8 mouse cellular contexts compared by ENCODE assay signal in the genomic region with DNA sequence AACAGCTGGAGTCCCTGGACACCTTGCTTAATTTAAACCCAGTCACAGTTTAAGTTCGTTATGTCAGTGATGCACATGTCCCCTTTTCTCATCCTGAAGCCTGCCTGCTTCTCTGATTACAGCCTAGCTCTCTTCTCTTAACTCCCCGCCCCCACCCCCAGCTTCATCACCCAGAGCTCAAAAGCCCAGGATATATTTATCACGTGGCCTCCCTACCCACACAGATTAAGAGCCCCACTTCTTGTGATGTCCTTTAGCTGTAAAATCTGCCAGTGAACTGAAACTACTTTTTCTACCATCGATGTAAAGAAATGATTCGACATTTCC. TPM values are rescaled to one million over a fixed set of nuclear protein-coding genes. Genes with fewer than 3 reads are reported as not detected.
DNase-seq lines count a peak whose midpoint lies in the region; ATAC-seq and TF ChIP-seq lines count a peak whose summit lies in the region.

No protein-coding gene starts in this region.

- H3K9me3 ChIP-seq in embryonic facial prominence, embryonic 15.5 days (replicated peaks) = no peaks in the 10 kb centered on the region
- no peaks in the 10 kb centered on the region for H3K9me3 ChIP-seq in limb, embryonic 15.5 days

- H3K9ac ChIP-seq in heart, adult 2 months (ENCODE audit: low read depth, low read length) = peak overlapping the region; percentile 81
- H3K9ac ChIP-seq in embryonic facial prominence, embryonic 15.5 days = no peak overlapping the region
- peak overlapping the region; percentile 48 for H3K9ac ChIP-seq in limb, embryonic 15.5 days

- peak overlapping the region; percentile 71 for H3K4me3 ChIP-seq in heart, adult 2 months
- H3K4me3 ChIP-seq in embryonic facial prominence, embryonic 15.5 days (replicated peaks) = peak overlapping the region; percentile 48
- peak overlapping the region; percentile 99 for H3K4me3 ChIP-seq in limb, embryonic 15.5 days
- peak overlapping the region; percentile 62; the same call in 1 of the 2 replicates for H3K4me3 ChIP-seq in small intestine, adult 2 months (ENCODE audit: low read depth, low read length)

- ATAC-seq in embryonic facial prominence, embryonic 15.5 days (ENCODE audit: insufficient number of reproducible peaks, low FRiP score, low TSS enrichment, low read depth) = no peak
- ATAC-seq in limb, embryonic 15.5 days (ENCODE audit: insufficient number of reproducible peaks, low FRiP score, low TSS enrichment, low read depth) = no peak

- DNase-seq in heart, adult 2 months = no peak
- no peak for DNase-seq in heart, postnatal 25 days (ENCODE audit: low spot score)
- peak; percentile 74 for DNase-seq in CD4-positive helper T cell, adult 2 months (ENCODE audit: low read depth, low spot score)
- no peak for DNase-seq in left cerebral cortex, postnatal 36 days (ENCODE audit: low spot score in 2 of 2)
- no peak for DNase-seq in layer of hippocampus, postnatal 10 days (ENCODE audit: low spot score in 2 of 2)

- H3K27me3 ChIP-seq in heart, adult 2 months (ENCODE audit: control insufficient read depth, insufficient read depth, low read length) = no peaks in the 10 kb centered on the region
- H3K27me3 ChIP-seq in embryonic facial prominence, embryonic 15.5 days = no peaks in the 10 kb centered on the region
- H3K27me3 ChIP-seq in limb, embryonic 15.5 days = no peaks in the 10 kb centered on the region
- H3K27me3 ChIP-seq in small intestine, adult 2 months (ENCODE audit: control insufficient read depth, insufficient read depth, low read length) = no peaks in the 10 kb centered on the region

- TF ChIP-seq EP300 in heart, adult 2 months (IDR thresholded peaks at IDR 0.05; ENCODE audit: insufficient read depth, low read depth, low read length) = no peak

- no peak for TF ChIP-seq POLR2A in heart, adult 2 months (IDR thresholded peaks at IDR 0.05; ENCODE audit: insufficient read depth, low read depth, low read length)
- TF ChIP-seq POLR2A in small intestine, adult 2 months (IDR thresholded peaks at IDR 0.05; ENCODE audit: low read depth, low read length) = no peak

- WGBS in heart, adult 2 months = 16% methylated on average over 5 of the region's 5 CpGs
- 19% methylated on average over 5 of the region's 5 CpGs for WGBS in embryonic facial prominence, embryonic 15.5 days
- WGBS in limb, embryonic 15.5 days = 15% methylated on average over 5 of the region's 5 CpGs
- WGBS in small intestine, adult 2 months = 18% methylated on average over 5 of the region's 5 CpGs

- peaks cover 11% of the 10 kb centered on the region for H3K36me3 ChIP-seq in heart, adult 2 months (ENCODE audit: control insufficient read depth, insufficient read depth, low read length)
- 0 out of 2 replicates have a peak, but pooled peaks cover 2% of the 10 kb centered on the region for H3K36me3 ChIP-seq in embryonic facial prominence, embryonic 15.5 days
- H3K36me3 ChIP-seq in limb, embryonic 15.5 days = 0 out of 2 replicates have a peak, but pooled peaks cover 2% of the 10 kb centered on the region
- no peaks in the 10 kb centered on the region for H3K36me3 ChIP-seq in small intestine, adult 2 months (ENCODE audit: control insufficient read depth, insufficient read depth, low read length)

- peak overlapping the region; percentile 70 for H3K4me2 ChIP-seq in embryonic facial prominence, embryonic 15.5 days (replicated peaks)
- H3K4me2 ChIP-seq in limb, embryonic 15.5 days = peak overlapping the region; percentile 76

- no peak for TF ChIP-seq CTCF in heart, adult 2 months (IDR thresholded peaks at IDR 0.05)
- TF ChIP-seq CTCF in small intestine, adult 2 months (IDR thresholded peaks at IDR 0.05; ENCODE audit: extremely low read depth, insufficient read length, insufficient replicate concordance, low read depth, low read length) = no peak

- H3K79me2 ChIP-seq in heart, adult 2 months (replicated peaks; ENCODE audit: control insufficient read depth, insufficient read depth, low read length) = peaks cover 2% of the 10 kb centered on the region; the same call in 1 of the 2 replicates

- peak overlapping the region; percentile 94 for H3K27ac ChIP-seq in heart, adult 2 months
- H3K27ac ChIP-seq in embryonic facial prominence, embryonic 15.5 days (replicated peaks) = peak overlapping the region; percentile 89
- peak overlapping the region; percentile 86 for H3K27ac ChIP-seq in limb, embryonic 15.5 days
- peak overlapping the region; percentile 64 for H3K27ac ChIP-seq in small intestine, adult 2 months (ENCODE audit: insufficient read depth, low read depth, low read length)

- intact Hi-C loops in heart, adult 2 months (cut with DNase I) = loop anchor here (5.0 kb wide), 2 partner anchors 270 to 470 kb away; a partner anchor contains a TSS
- intact Hi-C loops in heart, postnatal 25 days (cut with DNase I) = no loop called here
- intact Hi-C loops in left cerebral cortex, postnatal 36 days (cut with DNase I) = loop anchor here (5.0 kb wide), 1 partner anchor 270 kb away; a partner anchor contains a TSS

- peaks cover 3% of the 10 kb centered on the region; the same call in 1 of the 2 replicates for H3K4me1 ChIP-seq in heart, adult 2 months (ENCODE audit: control insufficient read depth, insufficient read depth, low read length)
- peaks cover 11% of the 10 kb centered on the region; the same call in 1 of the 2 replicates for H3K4me1 ChIP-seq in embryonic facial prominence, embryonic 15.5 days
- H3K4me1 ChIP-seq in limb, embryonic 15.5 days = no peaks in the 10 kb centered on the region
- no peaks in the 10 kb centered on the region for H3K4me1 ChIP-seq in small intestine, adult 2 months (ENCODE audit: control insufficient read depth, insufficient read depth, insufficient read length, low read length)

RNA-seq across cellular contexts. Expression of a gene that starts 1.0 kb away (rescaled TPM):
- 100 to 1,000 TPM; 104 to 112 TPM for total RNA-seq in heart, adult 2 months (2021)
- polyA plus RNA-seq in heart, adult 2 months (2012; rRNA removed) = 27.6 and 45.4 TPM in 2 replicates
- total RNA-seq in heart, postnatal 25 days (2021) = 100 to 1,000 TPM; 105 to 113 TPM
- polyA plus RNA-seq in embryonic facial prominence, embryonic 15.5 days (2015; fragmentation: Nextera tagmentation; extraction: Ambion mirVana) = 67.1 and 71.4 TPM in 2 replicates
- polyA plus RNA-seq in limb, embryonic 15.5 days (2015; fragmentation: Nextera tagmentation; extraction: Ambion mirVana) = 74.5 and 87.7 TPM in 2 replicates
- polyA plus RNA-seq in small intestine, adult 2 months (2012; rRNA removed) = 3.6 and 6.4 TPM in 2 replicates
- total RNA-seq in left cerebral cortex, postnatal 36 days (2021) = 100 to 1,000 TPM; 411 to 432 TPM
- total RNA-seq in layer of hippocampus, postnatal 10 days (2021) = 100 to 1,000 TPM; 346 to 360 TPM

Comparison
In these comparisons a context has a peak if more than half of its experiments do, and no peak if none do; other contexts are left out.
1. H3K4me3 ChIP-seq: peak in every context shown above with its lines; median percentile 99 in limb, embryonic 15.5 days; 71 in heart, adult 2 months; 62 in small intestine, adult 2 months; 48 in embryonic facial prominence, embryonic 15.5 days.